Mouse (Mus musculus) bone marrow, adult 2 months (tissue): ENCODE results near the gene Btbd35f11. TPM values are rescaled to one million over a fixed set of nuclear protein-coding genes. Genes with fewer than 3 reads are reported as not detected.
"Not testable (repeated sequence)": the region's sequence is repeated elsewhere in the genome, so short reads cannot be mapped to it uniquely, and the experiment has no call there.

Source experiments
- H3K27ac ChIP-seq: fragments of 200-500 bp; 2 replicates; pipeline ENCODE4 v1.5.1; 2012; ENCODE audit warnings: low read depth, mild to moderate bottlenecking, control low read depth, inconsistent platforms, low read length; ENCODE audit not compliant: control insufficient read depth, poor library complexity, insufficient read depth
- H3K4me1 ChIP-seq: fragments of 200-500 bp; 2 replicates; pipeline ENCODE4 v1.6.1; 2011; ENCODE audit warnings: low read length; ENCODE audit not compliant: control insufficient read depth, insufficient read depth
- H3K4me3 ChIP-seq: fragments of 200-500 bp; replicated peaks from 2 replicates; pipeline ENCODE3; 2011; ENCODE audit warnings: mild to moderate bottlenecking, low read depth, low read length, control low read depth; ENCODE audit not compliant: control insufficient read depth
- WGBS: fragments of 180-500 bp; shearing (Covaris S2); methylation state at CpG from one replicate; pipeline ENCODE4 v1.1.7; 2018; 5-methylcytosine and 5-hydroxymethylcytosine counted together
- polyA plus RNA-seq: library from polyadenylated mRNA; stranded (reverse); fragments of >200 nt; gene quantifications from 2 replicates; pipeline ENCODE4 v1.2.4, GENCODE M21; 2011; ENCODE audit warnings: low replicate concordance; ENCODE audit not compliant: missing spikeins, insufficient read depth, insufficient read length

The Btbd35f11 gene
- not detected in 2 replicates for polyA plus RNA-seq

DNA sequence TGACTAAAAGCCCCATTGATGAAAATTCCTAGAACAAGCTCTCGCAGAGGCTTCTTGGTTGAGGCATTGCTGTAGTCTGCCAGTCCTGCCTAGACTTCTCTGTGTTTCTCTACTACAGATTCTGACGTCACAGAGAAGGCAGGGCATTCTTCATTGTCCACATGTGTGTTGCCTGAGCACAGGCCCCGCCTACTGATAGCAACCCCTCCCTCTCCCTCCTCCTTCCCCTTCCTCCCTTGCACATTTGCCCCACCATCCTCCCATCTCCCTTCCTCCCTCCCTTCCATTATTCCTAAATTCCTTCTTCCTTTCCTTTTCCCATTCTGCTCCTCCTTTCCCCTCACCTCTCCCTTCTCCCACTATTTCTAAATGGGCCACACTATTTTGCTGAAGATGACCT is at the start of gene Btbd35f11:
TSS of gene Btbd35f11 (minus strand) at position 101 of the 400 bp plus-strand sequence.
- not testable (repeated sequence) for H3K4me3 ChIP-seq, H3K27ac ChIP-seq, H3K4me1 ChIP-seq
- 50% methylated on average over 1 of the region's 3 CpGs for WGBS

DNA sequence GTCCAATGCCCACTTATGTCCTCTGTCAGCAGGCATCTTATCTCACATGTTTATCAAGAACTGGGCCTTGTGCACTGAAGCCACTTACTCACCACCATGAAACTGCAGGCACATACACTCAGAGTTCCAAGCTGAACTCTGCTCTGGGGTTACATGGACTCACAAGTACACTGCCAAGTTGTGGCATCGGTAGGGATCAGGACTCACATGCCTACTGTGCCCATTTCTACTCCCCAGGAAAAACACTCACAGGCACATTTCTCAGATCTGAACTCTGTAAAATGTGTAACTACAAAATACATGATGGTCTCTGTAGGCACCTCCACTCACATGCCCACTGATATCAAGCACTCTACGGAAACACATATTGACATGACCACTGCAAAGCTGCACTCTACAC is 33.5 kb downstream of the Btbd35f11 start:
- H3K4me3 ChIP-seq, H3K27ac ChIP-seq, H3K4me1 ChIP-seq: not testable (repeated sequence)
- WGBS = 73% methylated on average over 1 of the region's 2 CpGs

Other genes with a start within 250 kb of the Btbd35f11 start
- gene Btbd35f24, start 247.9 kb downstream of the Btbd35f11 start, polyA plus RNA-seq = not detected in 2 replicates